Mouse (Mus musculus): ENCODE measurements around the gene Prkaa1.

GRCm38 (mm10) chr15:5189504-5190093 lies 45.9 kb downstream of the Prkaa1 start:
- TF ChIP-seq CTCF (IDR thresholded peaks at IDR 0.05; ENCODE audit: borderline replicate concordance, insufficient read depth, low read depth, low read length) (no peak), POLR2A (IDR thresholded peaks at IDR 0.05; ENCODE audit: borderline replicate concordance, insufficient read depth, low read length) (no peak)
